Mouse (Mus musculus) ES-Bruce4 (cell line): ENCODE data around the gene Ppp4r3b.

Source experiments
- EP300 ChIP-seq: IDR thresholded peaks from 2 replicates; pipeline ENCODE4 v1.6.1; 2011; ENCODE audit warnings: low read depth, low read length; ENCODE audit not compliant: insufficient read depth
- POLR2A ChIP-seq: IDR thresholded peaks from one replicate; pipeline ENCODE4 v1.8.1; 2011; ENCODE audit warnings: low read length; ENCODE audit not compliant: insufficient read depth

DNA sequence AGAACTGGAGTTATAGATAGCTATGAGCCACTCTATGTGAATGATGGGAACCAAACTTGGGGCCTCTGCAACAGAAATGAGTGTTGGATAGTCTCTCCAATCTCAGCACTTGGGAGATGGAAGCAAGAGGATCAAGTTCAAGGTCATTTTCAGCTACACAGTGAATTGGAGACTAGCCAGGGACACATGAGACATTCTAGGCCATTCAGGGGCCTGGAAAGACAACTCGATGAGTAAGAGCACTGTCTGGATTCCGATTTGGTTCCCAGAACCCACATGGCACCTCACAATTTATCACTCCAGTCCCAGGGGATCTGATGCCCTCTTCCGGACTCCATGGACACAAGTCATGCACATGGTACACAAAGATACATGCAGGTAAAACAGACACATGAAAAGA is 65.9 kb downstream of the Ppp4r3b start:
- TF ChIP-seq POLR2A, result no peak
- no peak for TF ChIP-seq EP300
